Mouse (Mus musculus) embryonic facial prominence, embryonic 11.5 days (tissue): ENCODE results near the gene Acbd3. TPM values are rescaled to one million over a fixed set of nuclear protein-coding genes. Genes with fewer than 3 reads are reported as not detected.

Experiments
- ATAC-seq: fragments of 200-750 bp; cut with Nextera tagmentation; replicated peaks from 2 replicates; pipeline ENCODE4 v1.8.0; 2017; ENCODE audit warnings: low read depth; ENCODE audit not compliant: insufficient number of reproducible peaks, low FRiP score, low TSS enrichment
- DNase-seq: peaks from one replicate; pipeline ENCODE4 v3.0.0-alpha.2; 2015; ENCODE audit warnings: low spot score
- H3K27ac ChIP-seq: fragments of 300-500 bp; sonication (generic); replicated peaks from 2 replicates; pipeline ENCODE4 v1.5.1; 2014; ENCODE audit warnings: mild to moderate bottlenecking, low read depth, low read length, control low read depth
- H3K27me3 ChIP-seq: fragments of 300-500 bp; sonication (generic); 2 replicates; pipeline ENCODE4 v1.6.1; 2014; ENCODE audit warnings: mild to moderate bottlenecking, low read length, moderate library complexity, mixed read lengths; ENCODE audit not compliant: control insufficient read depth, insufficient read depth
- H3K36me3 ChIP-seq: fragments of 300-500 bp; sonication (generic); replicated peaks from 2 replicates; pipeline ENCODE4 v1.6.1; 2014; ENCODE audit warnings: low read depth, mild to moderate bottlenecking, low read length, moderate library complexity, mixed read lengths; ENCODE audit not compliant: control insufficient read depth, insufficient read depth
- H3K4me1 ChIP-seq: fragments of 300-500 bp; sonication (generic); 2 replicates; pipeline ENCODE4 v1.6.1; 2014; ENCODE audit warnings: low read length, mixed read lengths; ENCODE audit not compliant: control insufficient read depth, insufficient read depth
- H3K4me2 ChIP-seq: fragments of 300-500 bp; sonication (generic); 2 replicates; pipeline ENCODE4 v1.6.1; 2014; ENCODE audit warnings: low read depth, mild to moderate bottlenecking, control low read depth, low read length, moderate library complexity
- H3K4me3 ChIP-seq: fragments of 300-500 bp; sonication (generic); 2 replicates; pipeline ENCODE4 v1.5.1; 2014; ENCODE audit warnings: low read depth, low read length, control low read depth
- H3K9ac ChIP-seq: fragments of 300-500 bp; sonication (generic); replicated peaks from 2 replicates; pipeline ENCODE4 v1.6.1; 2014; ENCODE audit warnings: mild to moderate bottlenecking, control low read depth, low read length
- H3K9me3 ChIP-seq: fragments of 300-500 bp; sonication (generic); replicated peaks from 2 replicates; pipeline ENCODE4 v1.6.1; 2016; ENCODE audit warnings: mild to moderate bottlenecking, low read length, inconsistent platforms, mixed read lengths; ENCODE audit not compliant: control insufficient read depth
- WGBS: fragments of 180-500 bp; shearing (Covaris S2); extraction: QIAGEN DNeasy Blood & Tissue Kit; methylation state at CpG from one replicate; pipeline ENCODE4 v1.1.7; 2014; 5-methylcytosine and 5-hydroxymethylcytosine counted together
- polyA plus RNA-seq: library from polyadenylated mRNA; unstranded; fragments of >200 nt; fragmentation: Nextera tagmentation; extraction: Ambion mirVana; gene quantifications from 2 replicates; pipeline ENCODE4 v1.2.1, GENCODE M21; 2014

Acbd3 gene
- polyA plus RNA-seq, 1 experiment from 2014 or later: 20.3 TPM

GRCm38 (mm10) chr1:180772291-180772690 is 46.4 kb downstream of the Acbd3 start:
- H3K4me2 ChIP-seq: no peak overlapping the region
- H3K36me3 ChIP-seq: no peaks in the 10 kb centered on the region
- no peak for DNase-seq
- ATAC-seq: no peak
- no peaks in the 10 kb centered on the region for H3K4me1 ChIP-seq
- H3K4me3 ChIP-seq: no peak overlapping the region
- no peaks in the 10 kb centered on the region for H3K9me3 ChIP-seq
- WGBS: 89% methylated on average over 3 of the region's 3 CpGs
- H3K9ac ChIP-seq: no peak overlapping the region
- no peak overlapping the region for H3K27ac ChIP-seq
- no peaks in the 10 kb centered on the region for H3K27me3 ChIP-seq

- H3K9me3 ChIP-seq: no peaks in the 10 kb centered on the region
- H3K27ac ChIP-seq: no peak overlapping the region
- H3K27me3 ChIP-seq: no peaks in the 10 kb centered on the region
- DNase-seq (peak; percentile 39), ATAC-seq (no peak)
- H3K4me3 ChIP-seq: no peak overlapping the region
- no peak overlapping the region for H3K9ac ChIP-seq
- H3K36me3 ChIP-seq: no peaks in the 10 kb centered on the region
- H3K4me2 ChIP-seq: no peak overlapping the region
- 60% methylated on average over 3 of the region's 3 CpGs for WGBS
- no peaks in the 10 kb centered on the region for H3K4me1 ChIP-seq
These were observed 48.8 kb downstream of the Acbd3 start for GRCm38 (mm10) chr1:180774664-180775063.

GRCm38 (mm10) chr1:180775317-180775716 is 49.5 kb downstream of the Acbd3 start:
- DNase-seq (no peak), ATAC-seq (no peak)
- Histone ChIP-seq H3K4me1 (no peaks in the 10 kb centered on the region), H3K27me3 (no peaks in the 10 kb centered on the region), H3K4me2 (no peak overlapping the region), H3K36me3 (no peaks in the 10 kb centered on the region), H3K4me3 (no peak overlapping the region), H3K9me3 (no peaks in the 10 kb centered on the region), H3K9ac (no peak overlapping the region), H3K27ac (no peak overlapping the region)
- 86% methylated on average over 10 of the region's 10 CpGs for WGBS

DNA sequence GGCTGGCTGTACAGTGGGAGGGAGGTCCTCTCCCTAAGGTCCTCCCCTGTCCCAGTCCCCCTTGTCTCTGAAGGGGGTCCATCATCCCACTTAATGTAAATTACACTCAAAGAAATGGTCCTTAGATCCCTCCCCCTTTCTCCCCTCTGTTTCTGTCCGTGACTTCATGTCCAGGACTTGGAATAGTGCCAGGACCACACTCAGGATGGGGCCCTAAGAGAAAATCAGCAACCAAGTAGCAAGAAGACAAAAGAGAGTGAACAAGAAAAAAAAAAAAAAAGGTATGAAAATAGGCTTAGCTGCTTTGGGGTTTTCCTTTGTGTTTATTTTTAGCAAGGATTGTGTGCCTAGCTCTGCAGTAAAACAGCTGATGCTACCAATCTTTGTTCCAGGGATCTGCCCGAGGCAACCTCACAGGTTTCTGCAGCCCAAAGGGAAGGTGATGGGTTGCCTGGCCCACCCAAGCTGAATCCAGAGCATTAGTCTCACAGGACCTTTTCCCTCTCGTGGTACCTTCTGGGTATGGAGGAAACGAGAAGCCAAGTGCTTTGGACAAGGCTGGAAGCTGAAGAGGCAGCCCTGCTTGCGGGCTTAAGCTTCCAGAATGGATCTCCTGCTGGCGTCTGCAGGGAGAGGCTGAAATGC is 50.1 kb downstream of the Acbd3 start:
- H3K4me3 ChIP-seq: no peak overlapping the region
- no peak overlapping the region for H3K27ac ChIP-seq
- no peaks in the 10 kb centered on the region for H3K27me3 ChIP-seq
- H3K4me1 ChIP-seq: no peaks in the 10 kb centered on the region
- H3K36me3 ChIP-seq: no peaks in the 10 kb centered on the region
- no peaks in the 10 kb centered on the region for H3K9me3 ChIP-seq
- 68% methylated on average over 6 of the region's 6 CpGs for WGBS
- no peak overlapping the region for H3K4me2 ChIP-seq
- H3K9ac ChIP-seq: peak overlapping the region; percentile 22; the same call in 1 of the 2 replicates
- DNase-seq (no peak), ATAC-seq (no peak)

DNA sequence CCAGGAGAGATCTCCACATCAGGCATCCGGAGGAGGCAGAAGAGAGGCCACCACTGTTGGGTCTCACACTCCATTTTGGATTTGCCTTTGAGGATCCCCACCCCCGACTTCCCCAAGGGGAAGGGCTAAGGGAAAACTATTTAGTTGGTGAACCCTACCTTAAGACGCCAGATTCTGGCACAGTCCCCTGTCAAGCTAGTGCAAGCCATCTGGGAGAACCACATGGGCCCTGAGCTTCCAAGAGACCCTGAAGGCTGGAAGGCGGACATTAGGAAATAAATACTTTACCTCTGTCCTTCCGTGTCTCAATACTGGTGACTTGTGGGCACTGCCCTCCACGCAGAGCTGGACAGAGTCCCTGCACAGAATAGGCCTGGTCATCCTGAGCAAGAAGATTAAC is 50.7 kb downstream of the Acbd3 start:
- Histone ChIP-seq H3K9ac (peak overlapping the region; percentile 22; the same call in 1 of the 2 replicates), H3K4me3 (no peak overlapping the region), H3K36me3 (no peaks in the 10 kb centered on the region), H3K27me3 (no peaks in the 10 kb centered on the region), H3K27ac (no peak overlapping the region), H3K4me1 (no peaks in the 10 kb centered on the region), H3K4me2 (no peak overlapping the region), H3K9me3 (no peaks in the 10 kb centered on the region)
- 85% methylated on average over 6 of the region's 6 CpGs for WGBS
- DNase-seq (no peak), ATAC-seq (no peak)

DNA sequence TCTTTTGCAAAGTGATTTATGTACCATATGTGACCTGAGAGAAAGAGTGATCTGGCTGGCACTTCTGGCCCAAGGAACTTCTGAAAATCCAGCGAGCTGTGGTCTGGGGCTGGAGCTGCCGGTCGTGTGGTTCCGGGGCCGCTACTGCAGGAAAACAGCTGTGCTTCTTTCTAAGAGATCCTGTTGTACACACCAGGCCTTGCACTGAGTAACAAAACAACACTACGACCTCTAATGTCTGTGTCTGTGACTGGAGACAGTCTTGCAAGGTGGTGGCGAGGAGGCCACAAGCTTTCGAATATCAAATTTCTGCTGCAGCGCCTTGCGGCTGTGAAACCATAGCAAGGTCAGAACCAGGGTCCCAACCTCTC is 51.4 kb downstream of the Acbd3 start:
- Histone ChIP-seq H3K9me3 (no peaks in the 10 kb centered on the region), H3K27ac (peak overlapping the region; percentile 79), H3K4me2 (peak overlapping the region; percentile 94), H3K9ac (peak overlapping the region; percentile 77), H3K36me3 (no peaks in the 10 kb centered on the region), H3K27me3 (no peaks in the 10 kb centered on the region), H3K4me1 (no peaks in the 10 kb centered on the region), H3K4me3 (peak overlapping the region; percentile 59)
- DNase-seq (no peak), ATAC-seq (peak; percentile 1; the same call in 1 of the 2 replicates)
- 6% methylated on average over 10 of the region's 10 CpGs for WGBS

GRCm38 (mm10) chr1:180777660-180778402 is 52.0 kb downstream of the Acbd3 start:
- no peaks in the 10 kb centered on the region for H3K27me3 ChIP-seq
- H3K4me2 ChIP-seq: peak overlapping the region; percentile 94
- no peaks in the 10 kb centered on the region for H3K36me3 ChIP-seq
- peak; percentile 94 for DNase-seq
- peak overlapping the region; percentile 79 for H3K27ac ChIP-seq
- H3K4me1 ChIP-seq: no peaks in the 10 kb centered on the region
- no peaks in the 10 kb centered on the region for H3K9me3 ChIP-seq
- WGBS: under 1% methylated on average over 56 of the region's 56 CpGs
- peak overlapping the region; percentile 59 for H3K4me3 ChIP-seq
- H3K9ac ChIP-seq: peak overlapping the region; percentile 77
- ATAC-seq: peak; percentile 82

DNA sequence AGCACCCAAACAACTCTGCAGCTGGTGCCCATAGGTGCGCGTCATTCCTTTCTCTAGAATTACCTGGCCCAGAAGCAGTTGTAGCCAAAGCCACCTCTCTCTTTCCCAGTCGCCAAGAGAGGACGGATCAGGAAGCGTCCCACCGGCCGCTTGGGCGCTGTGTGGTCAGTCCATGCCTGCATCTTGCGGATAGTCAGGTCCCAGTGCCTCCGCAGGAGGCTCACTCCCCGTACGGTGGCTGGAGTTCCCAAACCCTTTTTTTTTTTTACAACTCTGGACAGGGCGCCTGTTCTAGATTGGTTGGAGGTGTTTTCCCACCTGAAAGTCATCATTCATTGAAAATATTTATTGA is 52.5 kb downstream of the Acbd3 start:
- H3K27me3 ChIP-seq: no peaks in the 10 kb centered on the region
- no peaks in the 10 kb centered on the region for H3K9me3 ChIP-seq
- under 1% methylated on average over 13 of the region's 13 CpGs for WGBS
- no peak for DNase-seq
- no peaks in the 10 kb centered on the region for H3K4me1 ChIP-seq
- ATAC-seq: 0 out of 2 replicates have a peak, but pooled peaks have one; percentile 29
- peak overlapping the region; percentile 79; the same call in 1 of the 2 replicates for H3K27ac ChIP-seq
- peak overlapping the region; percentile 59 for H3K4me3 ChIP-seq
- H3K4me2 ChIP-seq: peak overlapping the region; percentile 94
- H3K36me3 ChIP-seq: no peaks in the 10 kb centered on the region
- H3K9ac ChIP-seq: peak overlapping the region; percentile 77
